Mouse (Mus musculus) C2C12 (cell line): ENCODE measurements around the gene Sez6. TPM values are rescaled to one million over a fixed set of nuclear protein-coding genes. Genes with fewer than 3 reads are reported as not detected.

Source experiments
- H3K27me3 ChIP-seq: one replicate; pipeline ENCODE4 v1.6.1; 2011; ENCODE audit not compliant: control insufficient read depth, insufficient read depth, insufficient read length
- H3K36me3 ChIP-seq: one replicate; pipeline ENCODE4 v1.6.1; 2011; ENCODE audit not compliant: control insufficient read depth, insufficient read depth
- H3K4me3 ChIP-seq: one replicate; pipeline ENCODE4 v1.5.1; 2011; ENCODE audit warnings: mild to moderate bottlenecking, control low read depth; ENCODE audit not compliant: poor library complexity, insufficient read depth, severe bottlenecking
- H3K79me2 ChIP-seq: one replicate; pipeline ENCODE4 v1.6.1; 2011; ENCODE audit not compliant: control insufficient read depth, insufficient read depth
- H3K79me3 ChIP-seq: one replicate; pipeline ENCODE4 v1.6.1; 2011; ENCODE audit warnings: low read depth, control low read depth
- H3ac ChIP-seq: one replicate; pipeline ENCODE3; 2011; ENCODE audit warnings: low read depth; ENCODE audit not compliant: control insufficient read depth, insufficient read length
- CEBPB ChIP-seq: IDR thresholded peaks from one replicate; pipeline ENCODE4 v1.6.1; 2011; ENCODE audit warnings: low read depth, mild to moderate bottlenecking, control low read depth, moderate library complexity
- CTCF ChIP-seq: IDR thresholded peaks from one replicate; pipeline ENCODE4 v1.5.1; 2011; ENCODE audit not compliant: control insufficient read depth, insufficient read depth, insufficient read length
- FOSL1 ChIP-seq: IDR thresholded peaks from one replicate; pipeline ENCODE4 v1.8.0; 2011; ENCODE audit warnings: mild to moderate bottlenecking, low read length; ENCODE audit not compliant: poor library complexity, insufficient read depth, severe bottlenecking
- MAX ChIP-seq: IDR thresholded peaks from one replicate; pipeline ENCODE4 v1.6.1; 2011; ENCODE audit warnings: mild to moderate bottlenecking, control low read depth
- MYOD1 ChIP-seq: IDR thresholded peaks from one replicate; pipeline ENCODE4 v1.6.1; 2011; ENCODE audit warnings: low read depth; ENCODE audit not compliant: control insufficient read depth, insufficient read length
- MYOG ChIP-seq: IDR thresholded peaks from one replicate; pipeline ENCODE4 v1.6.1; 2011; ENCODE audit not compliant: control insufficient read depth, insufficient read length; ENCODE audit errors: extremely low read depth
- USF1 ChIP-seq: IDR thresholded peaks from one replicate; pipeline ENCODE4 v1.6.1; 2011; ENCODE audit warnings: low read depth, mild to moderate bottlenecking, control low read depth, moderate library complexity
- polyA plus RNA-seq: library from polyadenylated mRNA; unstranded; fragments of >200 nt; fragmentation: generic; extraction: Trizol; gene quantifications from one replicate; pipeline ENCODE4 v1.2.1, GENCODE M21; 2012; ENCODE audit warnings: missing spikeins

The Sez6 gene
- polyA plus RNA-seq, 1 experiment, result not detected

- Histone ChIP-seq H3K27me3 (peaks cover 87% of the 10 kb centered on the region), H3K79me3 (no peaks in the 10 kb centered on the region), H3K36me3 (no peaks in the 10 kb centered on the region), H3ac (no peak overlapping the region), H3K79me2 (no peaks in the 10 kb centered on the region), H3K4me3 (no peak overlapping the region)
- TF ChIP-seq MYOG (no peak), MAX (no peak), CEBPB (no peak), CTCF (no peak), USF1 (no peak), FOSL1 (no peak), MYOD1 (no peak)
Observed at GRCm38 (mm10) chr11:77917166-77917565, 13.4 kb upstream of the Sez6 start.

- Histone ChIP-seq H3K79me2 (no peaks in the 10 kb centered on the region), H3ac (no peak overlapping the region), H3K36me3 (no peaks in the 10 kb centered on the region), H3K4me3 (no peak overlapping the region), H3K79me3 (no peaks in the 10 kb centered on the region), H3K27me3 (peaks cover 59% of the 10 kb centered on the region)
- TF ChIP-seq MYOD1 (no peak), USF1 (no peak), FOSL1 (no peak), CTCF (no peak), MAX (no peak), CEBPB (no peak), MYOG (no peak)
Observed at GRCm38 (mm10) chr11:77923285-77923684, 7.3 kb upstream of the Sez6 start.

GRCm38 (mm10) chr11:77925836-77926657 lies 4.6 kb upstream of the Sez6 start:
- Histone ChIP-seq H3K79me2 (no peaks in the 10 kb centered on the region), H3K4me3 (no peak overlapping the region), H3K36me3 (no peaks in the 10 kb centered on the region), H3K27me3 (peaks cover 45% of the 10 kb centered on the region), H3K79me3 (no peaks in the 10 kb centered on the region), H3ac (no peak overlapping the region)
- no peak for TF ChIP-seq FOSL1
- no peak for TF ChIP-seq CEBPB
- TF ChIP-seq USF1, result no peak
- no peak for TF ChIP-seq MAX
- TF ChIP-seq CTCF, result no peak
- no peak for TF ChIP-seq MYOG
- TF ChIP-seq MYOD1, result no peak

GRCm38 (mm10) chr11:77926666-77927065 lies 3.9 kb upstream of the Sez6 start:
- Histone ChIP-seq H3ac (no peak overlapping the region), H3K4me3 (no peak overlapping the region), H3K27me3 (peaks cover 46% of the 10 kb centered on the region), H3K36me3 (no peaks in the 10 kb centered on the region), H3K79me2 (no peaks in the 10 kb centered on the region), H3K79me3 (no peaks in the 10 kb centered on the region)
- TF ChIP-seq USF1, result no peak
- no peak for TF ChIP-seq MYOG
- TF ChIP-seq MAX, result no peak
- no peak for TF ChIP-seq FOSL1
- no peak for TF ChIP-seq CTCF
- TF ChIP-seq CEBPB, result no peak
- no peak for TF ChIP-seq MYOD1

GRCm38 (mm10) chr11:77927837-77928236 lies 2.8 kb upstream of the Sez6 start:
- no peaks in the 10 kb centered on the region for H3K36me3 ChIP-seq
- H3K79me3 ChIP-seq, result no peaks in the 10 kb centered on the region
- peak; percentile 73 for TF ChIP-seq FOSL1
- no peak for TF ChIP-seq USF1
- no peak overlapping the region for H3ac ChIP-seq
- H3K27me3 ChIP-seq, result peaks cover 50% of the 10 kb centered on the region
- H3K79me2 ChIP-seq, result no peaks in the 10 kb centered on the region
- H3K4me3 ChIP-seq, result no peak overlapping the region
